Mouse (Mus musculus) embryonic fibroblast, embryonic 13.5 days (primary cell): Measurements from ENCODE around the gene AW209491.

Experiments
- CTCF ChIP-seq: IDR thresholded peaks from 2 replicates; pipeline ENCODE4 v1.5.1; 2011; ENCODE audit warnings: mild to moderate bottlenecking, control low read depth, low read length, moderate library complexity, borderline replicate concordance; ENCODE audit not compliant: insufficient read depth
- POLR2A ChIP-seq: IDR thresholded peaks from 2 replicates; pipeline ENCODE4 v1.6.1; 2011; ENCODE audit warnings: low read depth, mild to moderate bottlenecking, control low read depth, low read length, moderate library complexity

DNA sequence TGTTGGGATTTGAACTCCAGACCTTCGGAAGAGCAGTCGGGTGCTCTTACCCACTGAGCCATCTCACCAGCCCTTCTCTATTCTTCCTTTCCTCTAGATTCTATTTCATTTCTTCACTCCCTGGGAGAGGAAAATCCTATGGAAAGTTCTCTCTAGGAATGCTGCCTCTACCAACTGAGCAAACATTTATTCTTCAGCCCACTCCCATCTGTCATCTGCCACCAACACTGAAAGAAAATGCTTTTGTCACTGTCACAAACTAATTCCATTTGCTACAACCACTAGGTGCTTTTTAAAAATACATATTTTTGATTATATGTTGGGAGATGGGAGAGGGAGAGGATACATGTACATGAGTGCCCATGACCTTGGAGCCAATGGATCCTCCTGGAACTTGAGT, 27.2 kb upstream of the AW209491 start:
- no peak for TF ChIP-seq CTCF
- no peak for TF ChIP-seq POLR2A
